Mouse (Mus musculus) kidney, embryonic 16.5 days (tissue): ENCODE data around the gene Kcnq1. TPM values are rescaled to one million over a fixed set of nuclear protein-coding genes. Genes with fewer than 3 reads are reported as not detected.

Source experiments
- ATAC-seq: fragments of 200-750 bp; cut with Nextera tagmentation; 2 replicates; pipeline ENCODE4 v1.8.0; 2017; ENCODE audit warnings: moderate TSS enrichment; ENCODE audit not compliant: low FRiP score, low TSS enrichment
- H3K27ac ChIP-seq: fragments of 300-500 bp; sonication (generic); 2 replicates; pipeline ENCODE4 v1.5.1; 2014; ENCODE audit warnings: low read length
- H3K27me3 ChIP-seq: fragments of 300-500 bp; sonication (generic); 2 replicates; pipeline ENCODE4 v1.6.1; 2014; ENCODE audit warnings: low read length, control low read depth, mixed read lengths; ENCODE audit not compliant: insufficient read depth
- H3K36me3 ChIP-seq: fragments of 300-500 bp; sonication (generic); 2 replicates; pipeline ENCODE4 v1.6.1; 2014; ENCODE audit warnings: low read length, control low read depth, mixed read lengths; ENCODE audit not compliant: insufficient read depth
- H3K4me1 ChIP-seq: fragments of 300-500 bp; sonication (generic); 2 replicates; pipeline ENCODE4 v1.6.1; 2014; ENCODE audit warnings: low read length, control low read depth, mixed read lengths; ENCODE audit not compliant: insufficient read depth
- H3K4me2 ChIP-seq: fragments of 300-500 bp; sonication (generic); replicated peaks from 2 replicates; pipeline ENCODE4 v1.6.1; 2014; ENCODE audit warnings: low read depth, low read length
- H3K4me3 ChIP-seq: fragments of 300-500 bp; sonication (generic); 2 replicates; pipeline ENCODE4 v1.5.1; 2014; ENCODE audit warnings: mild to moderate bottlenecking, low read length
- H3K9ac ChIP-seq: fragments of 300-500 bp; sonication (generic); replicated peaks from 2 replicates; pipeline ENCODE4 v1.6.1; 2014; ENCODE audit warnings: low read length
- H3K9me3 ChIP-seq: fragments of 300-500 bp; sonication (generic); 2 replicates; pipeline ENCODE4 v1.6.1; 2016; ENCODE audit warnings: low read length, control low read depth
- WGBS: fragments of 180-500 bp; shearing (Covaris S2); extraction: QIAGEN DNeasy Blood & Tissue Kit; methylation state at CpG from one replicate; pipeline ENCODE4 v1.1.7; 2014; 5-methylcytosine and 5-hydroxymethylcytosine counted together
- polyA plus RNA-seq: library from polyadenylated mRNA; unstranded; fragments of >200 nt; fragmentation: Nextera tagmentation; extraction: Ambion mirVana; gene quantifications from 2 replicates; pipeline ENCODE4 v1.2.1, GENCODE M21; 2015

Kcnq1 gene
- polyA plus RNA-seq, 1 experiment from 2014 or later, result 9.8 TPM

DNA sequence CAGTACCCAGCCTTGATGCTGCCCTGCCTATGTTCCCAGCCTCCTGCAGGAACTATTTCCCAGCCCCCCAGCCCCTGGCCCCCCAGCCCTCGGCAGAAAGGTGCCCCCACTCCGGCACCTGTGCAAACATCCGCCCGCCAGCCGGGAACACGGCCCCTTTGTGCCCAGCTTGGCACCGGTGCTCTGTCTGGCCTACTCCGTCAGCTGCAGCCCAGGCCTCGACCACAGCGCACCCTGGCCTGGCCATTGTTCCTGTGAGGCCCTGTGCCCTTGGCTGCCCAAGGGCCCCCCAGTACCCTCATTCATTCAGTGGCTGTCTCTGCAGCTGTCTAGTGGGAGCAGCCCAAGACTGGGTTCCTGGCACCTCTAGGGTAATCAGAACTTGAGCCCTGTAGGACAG, 80.2 kb downstream of the Kcnq1 start:
- 87% methylated on average over 10 of the region's 10 CpGs for WGBS
- Histone ChIP-seq H3K4me1 (peaks cover 1% of the 10 kb centered on the region; the same call in 1 of the 2 replicates), H3K27me3 (no peaks in the 10 kb centered on the region), H3K27ac (no peak overlapping the region), H3K36me3 (no peaks in the 10 kb centered on the region), H3K9me3 (no peaks in the 10 kb centered on the region), H3K9ac (no peak overlapping the region), H3K4me3 (no peak overlapping the region), H3K4me2 (no peak overlapping the region)
- no peak for ATAC-seq

DNA sequence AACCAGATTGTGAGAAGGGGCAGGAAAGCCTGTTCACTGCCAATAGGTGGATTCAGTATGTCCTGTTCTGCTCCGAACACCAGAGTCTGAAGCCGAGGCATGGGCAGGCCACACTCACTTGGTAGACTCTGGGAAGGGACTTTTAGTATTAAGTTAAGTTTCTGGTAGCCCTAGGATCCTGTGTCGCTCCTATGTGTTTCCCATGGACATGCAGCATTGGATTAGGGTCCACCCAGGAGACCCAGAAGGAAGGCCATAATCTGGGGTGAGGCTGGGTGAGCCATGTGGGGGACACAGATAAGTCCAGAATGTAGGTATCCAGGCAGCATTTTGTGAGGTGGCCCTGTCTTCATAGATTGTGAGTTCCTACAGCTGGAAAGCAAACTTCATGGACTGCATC, 81.0 kb downstream of the Kcnq1 start:
- Histone ChIP-seq H3K27ac (no peak overlapping the region), H3K4me2 (no peak overlapping the region), H3K9ac (no peak overlapping the region), H3K9me3 (no peaks in the 10 kb centered on the region), H3K27me3 (no peaks in the 10 kb centered on the region), H3K4me1 (no peaks in the 10 kb centered on the region), H3K4me3 (no peak overlapping the region), H3K36me3 (no peaks in the 10 kb centered on the region)
- ATAC-seq, result no peak
- WGBS, result 92% methylated on average over 3 of the region's 3 CpGs

DNA sequence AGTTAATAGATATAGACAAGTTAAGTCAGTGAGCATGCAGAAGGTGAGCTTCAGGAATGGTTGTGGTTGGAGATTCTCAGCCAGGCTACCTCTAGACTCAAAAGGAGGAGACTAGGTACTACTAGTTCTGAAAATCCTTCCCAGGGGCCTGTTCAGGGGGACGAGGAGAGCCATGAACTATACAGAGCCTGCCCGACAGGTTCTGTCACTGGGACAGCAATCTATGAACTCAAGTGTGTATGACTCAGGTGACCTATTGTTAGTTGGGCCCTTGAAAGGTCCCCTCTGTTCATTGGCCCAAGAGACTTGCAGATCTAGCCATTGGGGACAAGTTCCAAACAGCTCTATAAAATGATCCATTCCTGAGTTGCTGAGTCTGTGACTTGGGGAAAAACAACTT, 82.4 kb downstream of the Kcnq1 start:
- ATAC-seq, result no peak
- Histone ChIP-seq H3K9ac (no peak overlapping the region), H3K9me3 (no peaks in the 10 kb centered on the region), H3K27ac (no peak overlapping the region), H3K4me2 (no peak overlapping the region), H3K4me1 (no peaks in the 10 kb centered on the region), H3K4me3 (no peak overlapping the region), H3K36me3 (no peaks in the 10 kb centered on the region), H3K27me3 (no peaks in the 10 kb centered on the region)
- WGBS, result 75% methylated on average over 2 of the region's 2 CpGs

DNA sequence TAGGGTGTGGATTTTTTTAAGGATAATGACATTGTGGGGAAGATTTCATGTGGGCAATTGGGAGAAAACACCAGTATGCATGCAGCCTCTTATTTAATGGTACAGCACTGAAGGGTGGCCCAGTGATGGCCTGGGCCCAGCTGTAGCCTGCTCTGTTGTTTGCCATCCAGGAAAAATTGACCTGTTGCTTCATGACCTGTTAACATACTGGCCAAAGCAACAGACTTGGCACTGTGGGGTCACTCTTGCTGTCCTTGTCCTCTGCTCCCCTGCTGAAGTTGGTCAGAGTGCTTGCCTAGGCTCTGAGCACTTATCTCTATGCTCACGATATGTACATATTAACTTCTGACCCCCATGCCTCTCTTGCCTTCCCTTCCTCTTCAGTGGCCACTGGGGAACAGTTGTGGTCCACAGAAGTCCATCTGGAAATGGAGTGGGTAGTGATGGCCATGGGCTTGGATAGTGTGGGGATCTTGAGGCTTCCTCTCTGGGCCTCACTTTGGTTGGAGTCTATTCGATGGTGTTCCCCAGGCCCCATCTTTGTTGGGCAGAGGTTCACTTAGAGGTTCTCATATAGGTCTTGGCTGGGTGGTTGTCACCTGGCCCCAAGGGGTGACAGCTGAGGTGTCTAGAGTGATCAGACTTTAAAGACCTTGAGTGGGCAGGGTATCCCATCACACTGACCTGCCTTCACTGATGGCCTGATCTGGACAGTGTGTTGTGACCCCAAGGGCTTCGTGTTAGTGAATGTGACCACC, 84.0 kb downstream of the Kcnq1 start:
- Histone ChIP-seq H3K27me3 (no peaks in the 10 kb centered on the region), H3K27ac (no peak overlapping the region), H3K36me3 (no peaks in the 10 kb centered on the region), H3K4me2 (no peak overlapping the region), H3K9ac (no peak overlapping the region), H3K4me1 (no peaks in the 10 kb centered on the region), H3K9me3 (no peaks in the 10 kb centered on the region), H3K4me3 (no peak overlapping the region)
- no peak for ATAC-seq
- WGBS, result 94% methylated on average over 3 of the region's 3 CpGs

DNA sequence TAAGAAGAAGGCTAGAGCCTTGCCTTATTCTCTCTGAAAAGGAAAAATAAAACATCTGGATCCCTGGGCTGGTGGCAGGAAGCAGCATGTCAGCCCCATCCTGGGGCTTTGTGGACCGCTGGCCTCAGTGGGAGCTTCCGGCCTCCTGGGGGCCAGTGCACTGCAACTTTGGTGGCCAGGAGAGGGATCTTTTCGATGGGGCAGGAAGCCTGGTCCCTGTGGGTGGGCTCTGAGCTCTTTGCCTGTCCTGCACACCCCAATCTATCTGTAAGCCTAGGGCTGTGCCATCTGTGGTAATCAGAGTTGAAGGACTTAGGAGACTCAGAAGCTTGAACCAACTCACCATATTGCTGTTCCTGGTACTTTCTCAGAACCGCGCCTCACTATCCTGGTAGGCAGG, 84.7 kb downstream of the Kcnq1 start:
- Histone ChIP-seq H3K9ac (no peak overlapping the region), H3K27me3 (no peaks in the 10 kb centered on the region), H3K9me3 (no peaks in the 10 kb centered on the region), H3K4me2 (no peak overlapping the region), H3K4me1 (no peaks in the 10 kb centered on the region), H3K27ac (no peak overlapping the region), H3K4me3 (no peak overlapping the region), H3K36me3 (no peaks in the 10 kb centered on the region)
- no peak for ATAC-seq
- 69% methylated on average over 5 of the region's 5 CpGs for WGBS

DNA sequence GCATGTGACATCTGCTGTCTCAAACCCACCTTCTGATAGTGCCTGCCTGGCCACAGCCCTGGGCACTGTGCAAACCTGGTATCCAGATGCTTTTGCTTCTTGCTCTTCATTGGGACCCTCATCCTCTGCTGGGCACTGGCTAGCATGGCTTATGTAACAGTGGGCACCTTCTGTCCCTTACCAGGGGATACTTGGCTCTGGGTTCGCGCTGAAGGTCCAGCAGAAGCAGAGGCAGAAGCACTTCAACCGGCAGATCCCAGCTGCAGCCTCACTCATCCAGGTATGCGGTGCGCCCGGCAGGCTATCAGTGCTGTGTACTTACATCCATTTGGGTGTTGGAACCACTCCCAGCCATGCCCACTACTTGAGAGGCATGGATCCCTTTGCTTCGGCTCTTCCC, 86.2 kb downstream of the Kcnq1 start:
- H3K4me1 ChIP-seq, result no peaks in the 10 kb centered on the region
- H3K9ac ChIP-seq, result no peak overlapping the region
- WGBS, result 86% methylated on average over 7 of the region's 7 CpGs
- no peak overlapping the region for H3K27ac ChIP-seq
- no peak for ATAC-seq
- no peaks in the 10 kb centered on the region for H3K27me3 ChIP-seq
- no peaks in the 10 kb centered on the region for H3K9me3 ChIP-seq
- H3K36me3 ChIP-seq, result no peaks in the 10 kb centered on the region
- no peak overlapping the region for H3K4me2 ChIP-seq
- no peak overlapping the region for H3K4me3 ChIP-seq

DNA sequence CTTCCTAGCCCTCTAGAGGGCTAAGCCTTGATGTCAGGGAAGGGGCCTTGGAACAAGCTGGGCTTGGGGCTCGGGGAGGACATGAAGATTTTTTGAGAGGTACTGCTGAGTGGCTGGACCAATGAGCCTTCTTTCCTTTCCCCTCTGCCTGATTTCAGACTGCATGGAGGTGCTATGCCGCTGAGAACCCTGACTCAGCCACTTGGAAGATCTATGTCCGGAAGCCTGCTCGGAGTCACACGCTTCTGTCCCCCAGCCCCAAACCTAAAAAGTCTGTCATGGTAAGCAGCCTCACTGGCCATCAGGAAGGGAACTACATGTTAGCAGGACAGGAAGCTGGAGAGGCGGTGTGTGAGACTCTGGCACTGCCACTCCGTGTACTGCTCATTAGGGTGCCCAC, 87.9 kb downstream of the Kcnq1 start:
- H3K9ac ChIP-seq, result no peak overlapping the region
- H3K27me3 ChIP-seq, result no peaks in the 10 kb centered on the region
- H3K4me2 ChIP-seq, result no peak overlapping the region
- 89% methylated on average over 7 of the region's 7 CpGs for WGBS
- H3K27ac ChIP-seq, result no peak overlapping the region
- no peaks in the 10 kb centered on the region for H3K36me3 ChIP-seq
- H3K9me3 ChIP-seq, result no peaks in the 10 kb centered on the region
- ATAC-seq, result no peak
- H3K4me3 ChIP-seq, result no peak overlapping the region
- no peaks in the 10 kb centered on the region for H3K4me1 ChIP-seq

DNA sequence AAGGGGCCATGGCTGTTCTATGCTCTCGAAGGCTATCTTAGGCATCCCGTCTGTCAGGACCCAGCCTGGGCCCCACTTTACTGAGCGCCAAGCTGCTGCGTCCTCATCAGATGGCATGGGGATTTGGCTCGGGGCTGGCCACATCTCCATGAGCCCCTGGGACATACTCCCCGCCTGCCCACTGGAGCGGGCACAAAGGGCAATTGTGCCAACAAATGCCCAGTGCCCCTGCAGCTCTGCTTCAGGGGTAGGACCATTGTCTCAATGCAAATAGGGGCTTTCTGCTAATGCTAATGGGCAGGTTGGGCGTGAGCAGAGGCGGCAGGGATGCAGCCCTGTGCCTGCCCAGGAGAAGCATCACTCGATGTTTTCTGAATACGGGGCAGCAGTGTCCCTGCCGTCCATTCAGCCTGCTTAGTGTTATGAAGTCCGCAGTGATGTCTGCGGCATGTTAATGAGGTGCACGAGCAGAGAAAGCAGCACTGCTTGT, 91.8 kb downstream of the Kcnq1 start:
- H3K9ac ChIP-seq, result no peak overlapping the region
- 63% methylated on average over 15 of the region's 15 CpGs for WGBS
- no peak overlapping the region for H3K27ac ChIP-seq
- no peak for ATAC-seq
- no peaks in the 10 kb centered on the region for H3K36me3 ChIP-seq
- H3K9me3 ChIP-seq, result no peaks in the 10 kb centered on the region
- H3K4me2 ChIP-seq, result no peak overlapping the region
- H3K27me3 ChIP-seq, result no peaks in the 10 kb centered on the region
- H3K4me1 ChIP-seq, result no peaks in the 10 kb centered on the region
- H3K4me3 ChIP-seq, result no peak overlapping the region

DNA sequence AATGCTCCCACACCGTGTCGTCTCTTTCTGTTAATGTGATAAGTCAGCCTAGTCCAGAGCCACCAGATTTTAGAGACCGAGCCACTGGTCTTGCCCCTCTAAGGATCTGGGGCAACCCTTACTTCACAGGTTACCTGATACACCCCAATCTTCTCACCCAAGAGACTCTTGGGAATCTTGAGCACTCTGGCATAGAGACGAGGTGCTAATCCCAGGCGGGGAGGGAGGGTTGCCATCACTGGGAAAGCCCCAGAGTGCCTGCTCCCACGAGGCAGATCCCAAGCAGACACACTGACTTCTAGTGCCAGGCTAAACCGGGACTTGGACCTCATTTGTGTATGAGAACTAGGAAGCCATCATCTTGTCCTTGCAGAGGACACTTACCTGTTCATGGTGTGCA, 92.3 kb downstream of the Kcnq1 start:
- no peak for ATAC-seq
- H3K4me1 ChIP-seq, result no peaks in the 10 kb centered on the region
- 59% methylated on average over 7 of the region's 7 CpGs for WGBS

DNA sequence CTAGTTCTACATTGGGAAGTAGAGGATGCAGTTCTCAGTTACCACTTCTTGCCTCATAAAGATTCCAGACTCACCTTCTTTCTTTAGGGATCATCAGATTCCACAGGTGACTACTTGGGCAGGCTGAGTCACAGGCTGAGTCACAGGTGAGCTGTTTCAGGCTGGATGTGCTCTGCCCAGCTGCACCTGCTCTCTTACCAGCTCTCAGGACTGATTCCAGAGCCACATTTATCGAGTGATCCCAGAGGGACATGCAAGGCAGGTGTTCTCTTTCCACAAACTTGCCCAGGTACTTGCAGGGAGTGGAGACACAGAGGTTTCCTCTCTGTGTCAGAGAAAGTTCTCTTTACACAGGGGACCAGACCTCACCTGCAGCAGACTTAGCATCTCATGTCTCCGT, 95.1 kb downstream of the Kcnq1 start:
- H3K4me2 ChIP-seq, result no peak overlapping the region
- H3K9ac ChIP-seq, result no peak overlapping the region
- no peak overlapping the region for H3K27ac ChIP-seq
- H3K36me3 ChIP-seq, result no peaks in the 10 kb centered on the region
- no peaks in the 10 kb centered on the region for H3K9me3 ChIP-seq
- H3K4me1 ChIP-seq, result no peaks in the 10 kb centered on the region
- no peaks in the 10 kb centered on the region for H3K27me3 ChIP-seq
- 90% methylated on average over 2 of the region's 2 CpGs for WGBS
- H3K4me3 ChIP-seq, result no peak overlapping the region
- ATAC-seq, result no peak

More for the DNA sequence above, 92.3 kb downstream of the Kcnq1 start:
- Histone ChIP-seq H3K4me3 (no peak overlapping the region), H3K9ac (no peak overlapping the region), H3K9me3 (no peaks in the 10 kb centered on the region), H3K27me3 (no peaks in the 10 kb centered on the region), H3K36me3 (no peaks in the 10 kb centered on the region), H3K4me2 (no peak overlapping the region), H3K27ac (no peak overlapping the region)
